Mouse (Mus musculus) bone marrow macrophage, adult 2 months (primary cell): Measurements from ENCODE around the gene Hnrnpd. TPM values are rescaled to one million over a fixed set of nuclear protein-coding genes. Genes with fewer than 3 reads are reported as not detected.

Source experiments
- H3K27ac ChIP-seq: 2 replicates; pipeline ENCODE4 v1.5.1; 2012; ENCODE audit warnings: low read depth, low read length; ENCODE audit not compliant: insufficient read depth
- H3K4me1 ChIP-seq: 2 replicates; pipeline ENCODE4 v1.6.1; 2012; ENCODE audit warnings: low read length; ENCODE audit not compliant: control insufficient read depth, insufficient read depth
- H3K4me3 ChIP-seq: 2 replicates; pipeline ENCODE4 v1.5.1; 2012; ENCODE audit warnings: mild to moderate bottlenecking, low read length, moderate library complexity; ENCODE audit not compliant: insufficient read depth
- CTCF ChIP-seq: IDR thresholded peaks from 2 replicates; pipeline ENCODE4 v1.5.1; 2012; ENCODE audit warnings: low read depth, mild to moderate bottlenecking, low read length, moderate library complexity
- POLR2A ChIP-seq: IDR thresholded peaks from 2 replicates; pipeline ENCODE4 v1.6.1; 2012; ENCODE audit warnings: mild to moderate bottlenecking, low read depth, low read length, borderline replicate concordance
- polyA plus RNA-seq: library from polyadenylated mRNA; stranded (reverse); fragments of >200 nt; gene quantifications from 2 replicates; pipeline ENCODE4 v1.2.4, GENCODE M21; 2012; ENCODE audit not compliant: missing spikeins, insufficient read depth, insufficient read length

Gene Hnrnpd
- 222 and 223 TPM in 2 replicates for polyA plus RNA-seq

DNA sequence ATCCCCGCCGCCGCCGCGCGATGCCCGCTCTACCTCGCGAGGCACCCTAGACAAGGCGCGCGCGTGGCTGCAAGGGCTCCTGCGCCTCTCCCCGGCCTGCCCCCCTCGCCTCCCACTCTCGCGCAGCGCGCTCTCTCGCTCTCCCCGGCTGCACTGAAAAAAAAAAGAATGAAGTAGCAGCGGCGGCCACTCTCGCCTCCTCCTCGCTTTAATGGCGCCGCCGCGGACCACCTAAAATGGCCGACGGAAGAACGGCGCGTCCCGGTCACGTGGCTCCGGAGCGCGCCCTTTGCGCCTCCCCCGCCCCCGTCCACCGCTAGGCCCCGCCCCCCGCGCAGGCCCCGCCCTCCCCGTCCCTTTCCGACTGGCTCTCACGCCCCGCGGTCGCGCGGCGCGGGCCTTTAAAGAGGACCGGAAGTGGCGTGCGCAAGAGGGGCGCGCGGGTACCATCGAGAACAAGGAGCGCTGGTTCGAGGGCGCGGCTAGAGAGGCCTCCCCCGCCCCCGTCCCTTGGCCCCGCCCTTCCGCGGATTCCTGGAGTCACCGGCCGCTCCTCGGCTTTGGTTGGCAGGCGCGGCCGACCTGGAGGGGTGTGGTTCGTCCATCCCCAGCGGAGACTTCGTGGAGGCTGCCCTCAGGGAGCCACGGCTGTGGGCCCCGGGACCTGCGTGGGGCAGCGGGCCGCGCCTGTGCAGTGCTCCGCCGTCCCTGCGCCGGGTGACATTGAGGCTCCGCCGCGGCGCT lies at the start of gene Hnrnpd, which contains the start of gene 4930524J08Rik:
Hnrnpd (minus strand) TSS at position 240 of the 744 bp plus-strand sequence.
4930524J08Rik (plus strand) TSS at position 363 of the 744 bp plus-strand sequence.
- Histone ChIP-seq H3K4me1 (peaks cover 21% of the 10 kb centered on the region), H3K4me3 (peak within 1 kb of the TSS; percentile 100), H3K27ac (peak within 1 kb of the TSS; percentile 99)
- TF ChIP-seq POLR2A = 0 out of 2 replicates have a peak, but pooled peaks have one; percentile 20
- no peak for TF ChIP-seq CTCF

DNA sequence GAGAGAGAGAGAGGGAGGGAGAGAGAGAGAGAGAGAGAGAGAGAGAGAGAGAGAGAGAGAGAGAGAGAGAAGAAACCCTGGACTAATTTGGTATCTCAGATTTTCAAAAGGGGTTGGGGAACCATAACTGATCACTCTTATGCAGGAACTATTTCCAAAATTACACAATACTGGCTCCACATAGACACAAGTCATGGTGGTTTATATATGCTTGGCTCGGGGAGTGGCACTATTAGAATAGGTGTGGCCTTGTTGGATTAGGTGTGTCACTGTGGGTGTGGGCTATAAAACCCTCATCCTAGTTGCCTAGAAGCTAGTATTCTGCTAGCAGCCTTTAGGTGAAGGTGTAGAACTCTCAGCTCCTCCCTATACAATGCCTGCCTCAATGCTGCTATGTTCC lies 46.1 kb upstream of the Hnrnpd start:
- H3K27ac ChIP-seq = no peak overlapping the region
- H3K4me3 ChIP-seq = no peak overlapping the region
- no peak for TF ChIP-seq CTCF
- TF ChIP-seq POLR2A = no peak
- H3K4me1 ChIP-seq = peaks cover 3% of the 10 kb centered on the region; the same call in 1 of the 2 replicates

- H3K4me1 ChIP-seq = peaks cover 3% of the 10 kb centered on the region; the same call in 1 of the 2 replicates
- TF ChIP-seq CTCF = no peak
- TF ChIP-seq POLR2A = no peak
- H3K4me3 ChIP-seq = no peak overlapping the region
- H3K27ac ChIP-seq = no peak overlapping the region
These were observed 45.7 kb upstream of the Hnrnpd start for GRCm38 (mm10) chr5:100024403-100024802.

DNA sequence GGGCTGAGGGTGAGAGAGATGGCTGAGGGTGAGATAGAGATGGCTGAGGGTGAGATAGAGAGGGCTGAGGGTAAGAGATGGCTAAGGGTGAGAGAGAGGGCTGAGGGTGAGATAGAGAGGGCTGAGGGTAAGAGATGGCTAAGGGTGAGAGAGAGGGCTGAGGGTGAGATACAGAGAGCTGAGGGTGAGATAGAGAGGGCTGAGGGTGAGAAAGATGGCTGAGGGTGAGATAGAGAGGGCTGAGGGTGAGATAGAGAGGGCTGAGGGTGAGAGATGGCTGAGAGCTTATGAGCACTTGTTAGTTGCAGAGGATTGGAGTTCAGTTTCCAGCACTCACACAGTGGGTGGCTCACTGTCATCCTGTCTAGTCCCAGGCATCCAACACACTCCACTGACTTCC lies 41.4 kb upstream of the Hnrnpd start:
- TF ChIP-seq CTCF (no peak), POLR2A (no peak)
- H3K4me1 ChIP-seq = peaks cover 3% of the 10 kb centered on the region; the same call in 1 of the 2 replicates
- H3K27ac ChIP-seq = no peak overlapping the region
- H3K4me3 ChIP-seq = no peak overlapping the region

DNA sequence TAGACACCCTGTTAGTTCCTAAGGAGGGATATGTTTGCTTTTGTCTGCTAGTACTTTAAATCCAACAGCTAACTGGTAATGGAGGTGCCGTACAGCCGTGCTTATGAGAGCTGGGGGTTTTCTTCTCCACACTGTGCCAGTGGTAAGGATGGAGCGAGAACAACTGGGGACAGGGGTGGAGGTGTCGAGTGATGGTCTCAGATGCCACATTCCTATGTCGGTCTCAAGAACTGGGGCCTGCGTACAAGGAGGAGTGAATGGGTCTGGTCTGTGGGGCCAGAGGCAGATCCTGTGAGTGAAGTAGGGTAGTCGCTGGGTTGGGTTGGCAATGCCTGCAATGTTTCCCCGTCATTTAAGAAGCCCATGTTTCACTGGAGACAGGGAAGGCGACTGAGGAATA lies 33.9 kb upstream of the Hnrnpd start:
- no peaks in the 10 kb centered on the region for H3K4me1 ChIP-seq
- H3K4me3 ChIP-seq = no peak overlapping the region
- TF ChIP-seq POLR2A (no peak), CTCF (no peak)
- H3K27ac ChIP-seq = no peak overlapping the region

- no peaks in the 10 kb centered on the region for H3K4me1 ChIP-seq
- H3K27ac ChIP-seq = no peak overlapping the region
- no peak overlapping the region for H3K4me3 ChIP-seq
- TF ChIP-seq POLR2A (no peak), CTCF (no peak)
These were observed 29.7 kb upstream of the Hnrnpd start for GRCm38 (mm10) chr5:100008485-100008884.

DNA sequence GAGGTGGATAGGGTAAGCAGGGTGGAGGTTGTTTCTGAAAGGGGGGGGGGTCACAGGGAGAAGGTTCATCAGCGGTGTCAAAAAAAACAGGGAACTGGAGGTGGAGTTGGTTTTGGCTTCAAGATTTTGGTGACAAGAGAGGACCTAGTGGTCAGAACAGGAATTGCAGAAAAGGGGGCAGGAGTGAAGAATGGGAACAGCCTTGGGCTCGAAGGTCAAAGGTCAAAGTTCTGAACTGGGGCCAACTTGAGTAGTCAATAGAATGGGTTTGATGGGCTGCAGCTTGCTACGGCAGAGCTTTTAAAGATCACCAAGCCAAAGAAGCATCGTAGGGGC lies 28.3 kb upstream of the Hnrnpd start:
- H3K4me1 ChIP-seq = no peaks in the 10 kb centered on the region
- TF ChIP-seq POLR2A (no peak), CTCF (no peak)
- H3K27ac ChIP-seq = no peak overlapping the region
- H3K4me3 ChIP-seq = no peak overlapping the region

- Histone ChIP-seq H3K4me3 (no peak overlapping the region), H3K4me1 (no peaks in the 10 kb centered on the region), H3K27ac (no peak overlapping the region)
- TF ChIP-seq CTCF (no peak), POLR2A (no peak)
These were observed 27.7 kb upstream of the Hnrnpd start for GRCm38 (mm10) chr5:100006324-100007039.

GRCm38 (mm10) chr5:100005896-100006295 lies 27.2 kb upstream of the Hnrnpd start:
- no peak overlapping the region for H3K4me3 ChIP-seq
- no peaks in the 10 kb centered on the region for H3K4me1 ChIP-seq
- H3K27ac ChIP-seq = no peak overlapping the region
- TF ChIP-seq CTCF = no peak
- no peak for TF ChIP-seq POLR2A

GRCm38 (mm10) chr5:100005431-100005830 lies 26.7 kb upstream of the Hnrnpd start:
- no peak overlapping the region for H3K4me3 ChIP-seq
- H3K27ac ChIP-seq = no peak overlapping the region
- H3K4me1 ChIP-seq = no peaks in the 10 kb centered on the region
- TF ChIP-seq CTCF = no peak
- TF ChIP-seq POLR2A = no peak
